24 mouse cellular contexts compared by ENCODE assay signal in the genomic region with DNA sequence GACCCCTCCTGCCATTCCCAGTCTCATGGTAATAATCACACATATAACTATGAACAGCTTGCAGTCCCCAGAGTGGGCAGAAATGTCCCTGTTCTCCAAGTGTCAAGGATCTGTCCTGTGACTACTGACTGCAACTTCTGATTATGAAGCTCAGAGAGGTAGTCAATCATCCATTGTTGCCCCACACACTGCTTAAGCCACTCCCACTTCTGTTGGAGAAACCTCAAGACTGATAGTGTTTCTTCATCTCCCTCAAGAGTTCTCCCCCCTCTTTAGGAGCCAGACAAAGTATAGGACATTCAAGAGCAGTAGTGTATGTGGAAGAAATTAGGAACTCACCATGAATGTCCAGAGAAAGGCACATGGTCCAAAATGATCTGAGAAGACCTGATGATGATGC. TPM values are rescaled to one million over a fixed set of nuclear protein-coding genes. Genes with fewer than 3 reads are reported as not detected.
"Had no signal": no experiment of that assay in that cellular context is flagged by ENCODE, and none has a peak within 500 bp of the region (broad histone marks: within the 10 kb centered on the region; RNA-seq: fewer than 3 reads in every experiment).

No protein-coding gene starts in this region.

- H3K9me3 ChIP-seq: liver, embryonic 15.5 days; lung, embryonic 15.5 days; midbrain, embryonic 10.5 days; midbrain, embryonic 12.5 days; neural tube, embryonic 13.5 days; neural tube, embryonic 15.5 days; stomach, embryonic 15.5 days had no signal

- H3K27me3 ChIP-seq: lung, embryonic 15.5 days; midbrain, embryonic 12.5 days; neural tube, embryonic 13.5 days; neural tube, embryonic 15.5 days; stomach, embryonic 15.5 days had no signal

- H3K9ac ChIP-seq: liver, embryonic 15.5 days; liver, postnatal 0 days; lung, embryonic 15.5 days; midbrain, embryonic 12.5 days; neural tube, embryonic 13.5 days; neural tube, embryonic 15.5 days; stomach, embryonic 15.5 days had no signal

- H3K4me3 ChIP-seq: liver, embryonic 15.5 days; lung, embryonic 15.5 days; midbrain, embryonic 10.5 days; midbrain, embryonic 12.5 days; myocyte; neural tube, embryonic 13.5 days; neural tube, embryonic 15.5 days; stomach, embryonic 15.5 days had no signal

- ATAC-seq: liver, postnatal 0 days; lung, postnatal 0 days; midbrain, embryonic 16.5 days had no signal

- H3K4me1 ChIP-seq: liver, embryonic 15.5 days; stomach, embryonic 15.5 days had no signal

- H3K36me3 ChIP-seq: liver, embryonic 15.5 days; lung, embryonic 15.5 days; midbrain, embryonic 10.5 days; midbrain, embryonic 12.5 days; neural tube, embryonic 13.5 days; neural tube, embryonic 15.5 days; stomach, embryonic 15.5 days had no signal

- H3K27ac ChIP-seq: liver, embryonic 15.5 days; lung, embryonic 15.5 days; midbrain, embryonic 10.5 days; midbrain, embryonic 12.5 days; neural tube, embryonic 13.5 days; neural tube, embryonic 15.5 days; stomach, embryonic 15.5 days; stomach, postnatal 0 days had no signal

- DNase-seq: liver, postnatal 0 days; lung, adult 2 months; lung, postnatal 14 days; lung, postnatal 4 days; midbrain, embryonic 14.5 days; retina, postnatal 1 day; right cerebral cortex, adult 18-20 months; right cerebral cortex, postnatal 25 days; right cerebral cortex, postnatal 4 days; spleen, adult 18-20 months; thymus, adult 2 months; thymus, postnatal 36 days had no signal

RNA-seq across cellular contexts. Expression of gene Xrra1, which starts 28.8 kb away (rescaled TPM):
- polyA plus RNA-seq: liver, embryonic 15.5 days; small intestine, adult 2 months had no signal
